Mouse (Mus musculus) Muller cell, postnatal 12 days (primary cell): Measurements from ENCODE around the gene Rab5c.

ENCODE experiments used
- DNase-seq: peaks from one replicate; pipeline ENCODE4 v3.0.0-alpha.2; 2015; ENCODE audit errors: inconsistent ontology term

The Rab5c gene

GRCm38 (mm10) chr11:100738066-100738604 is at the start of gene Rab5c:
Rab5c (minus strand) TSS chr11:100738215.
- peak; percentile 100 for DNase-seq

GRCm38 (mm10) chr11:100785774-100786173 is 47.8 kb upstream of the Rab5c start:
- DNase-seq, result no peak

GRCm38 (mm10) chr11:100784286-100784685 is 46.3 kb upstream of the Rab5c start:
- DNase-seq, result no peak

GRCm38 (mm10) chr11:100782568-100782967 is 44.6 kb upstream of the Rab5c start:
- no peak for DNase-seq

GRCm38 (mm10) chr11:100781763-100782475 is 43.9 kb upstream of the Rab5c start:
- no peak for DNase-seq

GRCm38 (mm10) chr11:100780247-100780646 is 42.2 kb upstream of the Rab5c start:
- DNase-seq, result no peak

GRCm38 (mm10) chr11:100778069-100778468 is 40.1 kb upstream of the Rab5c start:
- DNase-seq, result no peak

- no peak for DNase-seq
These were observed 37.9 kb upstream of the Rab5c start for GRCm38 (mm10) chr11:100775921-100776320.

GRCm38 (mm10) chr11:100774261-100774660 is 36.2 kb upstream of the Rab5c start:
- no peak for DNase-seq

GRCm38 (mm10) chr11:100770646-100771408 is 32.8 kb upstream of the Rab5c start, which contains the start of gene Ghdc:
Ghdc (minus strand) TSS chr11:100770957.
- DNase-seq, result peak; percentile 85

- no peak for DNase-seq
These were observed 32.0 kb upstream of the Rab5c start for GRCm38 (mm10) chr11:100769980-100770379.

GRCm38 (mm10) chr11:100767871-100768270 is 29.9 kb upstream of the Rab5c start:
- DNase-seq, result no peak

- no peak for DNase-seq
These were observed 28.7 kb upstream of the Rab5c start for GRCm38 (mm10) chr11:100766726-100767125.

GRCm38 (mm10) chr11:100762831-100763230 is 24.8 kb upstream of the Rab5c start, which contains the start of gene Hcrt:
Hcrt (minus strand) TSS chr11:100762931.
- DNase-seq, result no peak

- DNase-seq, result peak; percentile 87
These were observed 23.6 kb upstream of the Rab5c start for GRCm38 (mm10) chr11:100761547-100762045.

- peak; percentile 78 for DNase-seq
These were observed 21.7 kb upstream of the Rab5c start, which contains the start of gene Kcnh4 for GRCm38 (mm10) chr11:100759611-100760233. Kcnh4 (minus strand) TSS chr11:100759942.

GRCm38 (mm10) chr11:100758707-100759610 is 20.9 kb upstream of the Rab5c start:
- DNase-seq, result peak; percentile 60

GRCm38 (mm10) chr11:100757566-100757965 is 19.6 kb upstream of the Rab5c start:
- no peak for DNase-seq

- DNase-seq, result no peak
These were observed 18.5 kb upstream of the Rab5c start for GRCm38 (mm10) chr11:100756476-100756875.

GRCm38 (mm10) chr11:100754693-100755057 is 16.7 kb upstream of the Rab5c start:
- no peak for DNase-seq
